Mouse (Mus musculus) megakaryocyte progenitor cell, adult 5-6 weeks (primary cell): ENCODE results near the gene Ano3. TPM values are rescaled to one million over a fixed set of nuclear protein-coding genes. Genes with fewer than 3 reads are reported as not detected.
"Not testable (repeated sequence)": the region's sequence is repeated elsewhere in the genome, so short reads cannot be mapped to it uniquely, and the experiment has no call there.

ENCODE experiments used
- ATAC-seq: replicated peaks from 2 replicates; pipeline ENCODE4 v1.8.0; 2016; ENCODE audit warnings: mild to moderate bottlenecking, moderate TSS enrichment, inconsistent platforms; ENCODE audit not compliant: poor library complexity
- total RNA-seq, 2 experiments: library from RNA; stranded (forward) in 1 of 2; stranded (reverse) in 1 of 2; fragments of 157-497, 149-512 nt in 1 of 2; fragments of 200-1000 nt in 1 of 2; gene quantifications; 2 replicates each; pipeline versions ENCODE4 v1.2.3 to v1.2.4; 2015 to 2017

Ano3 gene
- total RNA-seq (2015) = not detected in 2 replicates
- total RNA-seq (2017) = not detected in 2 replicates

- not testable (repeated sequence) for ATAC-seq
These were observed at the start of gene Ano3 for GRCm38 (mm10) chr2:110950823-110951222. Ano3 (minus strand) TSS chr2:110950923.

- ATAC-seq = no peak
These were observed 39.3 kb upstream of the Ano3 start for GRCm38 (mm10) chr2:110990071-110990470.

- ATAC-seq = no peak
These were observed 38.8 kb upstream of the Ano3 start for GRCm38 (mm10) chr2:110989539-110989938.

DNA sequence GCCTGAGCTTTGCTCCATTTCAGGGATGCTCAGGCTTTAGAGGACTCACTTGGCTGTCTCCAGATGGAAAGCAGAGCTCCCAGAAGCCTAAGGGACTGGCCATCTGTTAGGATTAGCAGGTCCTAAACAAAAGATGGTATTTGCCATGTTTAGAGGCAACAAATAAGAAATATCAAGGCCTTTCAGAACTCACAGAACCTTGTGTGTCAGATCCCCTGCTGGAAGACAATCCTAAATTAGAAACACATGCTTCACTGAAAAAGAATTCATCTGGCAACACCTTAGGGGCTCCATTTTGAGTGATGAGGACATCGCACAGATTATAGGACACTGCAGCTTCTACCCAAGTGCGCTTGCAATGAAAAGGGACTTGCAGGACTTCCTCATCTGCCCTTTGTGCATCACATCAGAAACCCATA is 35.1 kb upstream of the Ano3 start:
- no peak for ATAC-seq

DNA sequence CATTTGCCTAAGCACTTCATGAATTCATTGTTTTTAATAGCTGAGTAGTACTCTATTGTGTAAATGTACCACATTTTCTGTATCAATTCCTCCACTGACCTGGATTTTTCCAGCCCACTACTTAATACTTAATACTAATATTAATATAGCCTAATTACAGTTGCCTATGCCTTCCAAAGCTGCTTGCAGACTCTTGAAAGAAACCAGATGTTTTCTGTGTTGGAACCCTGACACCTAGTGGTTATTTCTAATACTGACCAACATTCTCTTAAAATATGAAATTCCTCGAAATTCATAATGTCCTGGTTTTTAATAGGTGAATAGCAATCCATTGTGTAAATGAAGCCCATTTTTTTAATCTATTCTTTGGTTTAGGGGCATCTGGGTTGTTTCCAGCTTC is 31.0 kb upstream of the Ano3 start:
- ATAC-seq = peak; percentile 54; the same call in 1 of the 2 replicates

GRCm38 (mm10) chr2:110979610-110980009 is 28.9 kb upstream of the Ano3 start:
- ATAC-seq = no peak

DNA sequence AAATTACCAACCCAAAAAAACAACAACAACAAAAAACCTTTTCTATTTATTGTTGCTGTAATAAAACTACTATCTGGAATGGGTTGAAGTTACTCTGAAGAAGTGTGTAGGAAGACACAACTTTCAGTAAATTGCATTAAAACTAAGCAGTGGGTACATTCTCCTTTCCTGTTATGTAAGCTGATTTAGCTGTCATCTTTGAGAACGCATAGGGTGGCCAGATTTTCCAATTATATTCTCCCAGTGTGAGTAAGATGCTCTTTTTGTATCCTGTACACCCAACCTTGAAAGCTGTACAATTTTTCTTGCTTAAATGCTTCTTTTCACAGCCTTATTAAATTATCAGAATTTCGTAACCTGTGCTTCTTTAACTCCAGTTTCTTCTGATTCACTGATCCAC is 26.1 kb upstream of the Ano3 start:
- no peak for ATAC-seq

DNA sequence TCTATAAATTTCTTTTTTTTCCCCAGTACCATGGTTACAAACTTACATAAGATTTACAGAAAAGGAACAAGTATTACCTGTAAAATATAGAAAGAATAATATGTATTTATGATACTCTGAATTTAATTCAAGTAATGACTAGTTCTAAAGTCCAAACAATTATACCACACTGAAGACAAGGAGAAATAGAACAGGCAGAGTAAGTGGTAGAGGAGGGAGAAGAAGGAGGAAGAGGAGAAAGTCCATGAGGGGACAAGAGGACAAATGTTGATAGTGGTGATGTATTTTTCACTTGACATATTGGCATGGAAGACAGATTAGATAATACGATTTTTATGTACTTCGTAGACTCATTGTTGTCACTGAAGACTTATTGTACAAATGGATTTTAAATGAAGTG is 19.4 kb upstream of the Ano3 start:
- ATAC-seq = no peak

GRCm38 (mm10) chr2:110965398-110965797 is 14.7 kb upstream of the Ano3 start:
- no peak for ATAC-seq

GRCm38 (mm10) chr2:110950432-110950803 is 305 bp downstream of the Ano3 start:
- no peak for ATAC-seq

DNA sequence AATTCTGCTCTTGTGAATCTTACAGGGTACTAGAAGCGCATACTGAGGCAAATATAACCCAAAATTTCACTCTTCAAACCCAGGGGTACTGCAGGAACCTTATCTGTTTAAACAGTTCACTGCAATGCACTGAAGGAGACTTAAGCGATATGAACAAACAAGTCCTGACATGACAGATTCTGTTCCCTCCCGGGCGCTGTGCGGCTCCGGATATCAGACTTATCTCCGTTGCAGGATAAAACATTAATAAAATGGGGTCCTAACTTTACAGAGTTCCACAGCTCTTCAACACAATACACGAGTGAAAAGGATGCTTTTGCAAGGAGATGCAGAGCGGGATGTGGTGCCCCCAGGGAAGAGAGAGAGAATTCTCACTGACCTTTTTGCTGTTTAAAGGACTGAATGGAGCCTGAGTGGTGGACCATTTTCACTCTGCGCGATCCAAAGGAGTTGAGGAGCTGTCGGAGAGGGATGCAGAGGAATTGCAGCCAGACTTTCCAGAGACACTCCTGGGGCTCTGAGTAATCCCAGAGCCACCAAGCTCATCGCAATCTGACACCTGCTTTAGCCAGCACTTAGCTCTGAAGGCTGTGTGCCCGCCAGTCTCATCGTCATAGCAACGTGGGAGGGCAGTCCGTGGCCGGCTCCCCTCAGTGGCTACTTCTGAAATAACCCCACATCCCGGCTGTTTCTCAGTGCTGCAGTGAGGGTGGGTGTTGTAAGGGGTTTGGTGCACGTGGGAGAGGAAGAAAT is 868 bp downstream of the Ano3 start:
- no peak for ATAC-seq

DNA sequence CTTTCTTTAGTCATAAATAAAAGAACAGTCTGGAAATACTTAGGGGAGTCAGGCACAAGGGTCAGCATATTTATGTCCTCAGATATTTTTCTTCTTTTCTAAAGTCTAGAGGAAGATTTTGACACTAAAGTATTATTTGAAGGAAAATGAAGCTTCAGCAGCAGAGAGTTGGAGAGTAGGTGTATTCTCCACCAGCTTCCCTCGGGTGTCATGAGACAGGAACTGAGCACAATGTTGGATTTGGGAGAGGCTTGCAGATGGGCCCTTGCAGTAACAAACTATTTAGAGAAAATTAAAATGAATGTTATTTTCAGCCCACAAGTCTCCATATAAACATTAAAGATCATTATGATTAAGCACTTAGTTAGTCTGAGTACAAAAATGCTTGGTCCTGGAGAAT is 5.6 kb downstream of the Ano3 start:
- ATAC-seq = no peak

- ATAC-seq = no peak
These were observed 15.0 kb downstream of the Ano3 start for GRCm38 (mm10) chr2:110935691-110936090.

GRCm38 (mm10) chr2:110929126-110929525 is 21.6 kb downstream of the Ano3 start:
- no peak for ATAC-seq

DNA sequence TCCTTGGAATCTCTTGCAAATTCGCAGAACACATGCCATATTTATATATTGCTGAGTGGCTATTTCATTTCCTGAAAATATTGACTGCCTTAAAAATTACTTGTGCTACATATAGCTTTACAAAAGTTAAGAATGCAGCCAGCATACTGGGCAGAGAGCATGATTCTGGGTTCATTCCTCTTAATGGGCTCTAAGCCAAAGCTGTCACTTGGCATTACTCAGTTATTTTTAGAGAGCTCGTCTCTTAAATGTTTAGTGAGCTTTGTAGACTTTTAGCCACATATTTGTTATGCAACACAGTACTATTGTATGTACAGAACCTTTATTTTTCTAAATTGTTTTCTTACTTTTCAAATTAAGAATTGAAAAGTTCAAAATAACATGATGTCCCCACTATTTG is 41.2 kb downstream of the Ano3 start:
- no peak for ATAC-seq

- ATAC-seq = no peak
These were observed 44.2 kb downstream of the Ano3 start for GRCm38 (mm10) chr2:110906473-110906872.

GRCm38 (mm10) chr2:110896477-110897270 is 54.0 kb downstream of the Ano3 start:
- ATAC-seq = no peak

DNA sequence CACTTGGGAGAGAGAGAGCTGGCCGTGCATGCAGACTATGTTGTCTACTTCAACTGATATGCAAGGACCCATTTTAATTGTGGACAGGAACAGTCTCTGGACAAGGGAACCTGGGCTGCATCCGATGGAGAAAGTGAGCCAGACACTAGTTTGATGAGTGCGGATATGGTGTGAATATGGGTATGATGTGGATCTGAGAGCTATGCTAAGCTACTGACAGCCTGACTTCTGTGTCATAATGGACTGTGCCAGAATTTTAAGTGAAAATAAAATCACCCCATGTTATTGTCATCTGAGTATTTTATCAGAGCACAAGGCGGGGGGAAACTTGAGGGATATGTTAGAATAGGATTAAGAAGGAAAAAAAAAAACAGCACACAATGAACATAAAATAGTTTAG is 79.1 kb downstream of the Ano3 start:
- ATAC-seq = no peak

DNA sequence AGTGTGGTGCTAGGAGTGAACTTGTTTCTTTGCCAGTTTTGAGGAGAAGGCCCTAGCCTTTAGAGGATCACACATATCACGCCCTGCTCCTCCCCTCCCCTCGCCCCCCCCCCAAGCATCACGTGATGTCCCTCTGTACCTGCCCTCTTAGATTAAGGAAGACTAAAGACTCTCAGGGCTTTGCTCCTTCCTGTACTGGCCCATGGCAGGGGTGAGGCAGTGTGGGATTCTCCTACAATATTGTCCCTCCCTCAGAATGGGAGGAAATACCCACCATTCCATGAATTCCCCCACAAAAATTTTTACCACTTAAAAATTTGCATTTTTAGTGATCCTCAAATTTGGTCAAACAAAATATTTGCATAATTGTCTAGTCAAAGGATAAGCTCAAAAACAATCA is 85.1 kb downstream of the Ano3 start:
- ATAC-seq = no peak

DNA sequence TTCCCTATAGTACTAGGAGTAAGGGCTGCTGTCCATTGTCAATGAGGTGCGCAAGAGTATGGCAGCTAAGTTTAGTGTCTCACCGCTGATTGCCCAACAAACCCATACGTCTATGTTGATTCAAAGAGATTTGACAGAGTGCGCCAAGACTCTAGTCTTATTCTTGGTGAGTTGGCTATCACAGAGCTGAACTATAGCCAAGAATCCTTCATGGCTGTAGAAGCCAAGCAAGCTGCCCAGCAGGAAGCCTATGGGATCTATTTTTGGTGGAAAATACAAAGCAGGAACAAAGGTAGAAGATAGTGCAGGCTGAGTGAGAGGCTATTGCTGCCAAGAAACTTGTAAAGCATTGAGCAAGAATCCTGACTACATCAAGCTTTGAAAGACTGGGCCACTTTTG is 87.3 kb downstream of the Ano3 start:
- ATAC-seq = no peak

- ATAC-seq = no peak
These were observed 111.0 kb downstream of the Ano3 start for GRCm38 (mm10) chr2:110839559-110840243.

DNA sequence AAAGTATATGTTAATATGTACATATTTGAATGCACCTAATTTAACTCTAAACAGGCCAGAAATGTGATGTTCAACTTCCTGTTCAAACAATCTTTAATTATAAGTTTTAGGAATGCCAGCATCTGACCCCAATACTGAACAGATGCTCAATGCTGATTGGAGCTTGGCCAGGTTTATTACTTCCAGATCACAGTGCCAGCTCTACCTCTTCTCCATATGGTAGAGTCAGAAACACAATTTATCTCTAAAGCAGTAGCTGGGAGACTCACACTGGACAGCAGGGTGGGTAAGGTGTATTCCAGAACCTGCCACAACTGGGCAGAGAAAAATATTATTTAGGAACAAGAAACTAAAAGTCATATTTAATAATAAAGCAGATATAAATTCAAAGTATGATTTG is 134.5 kb downstream of the Ano3 start:
- no peak for ATAC-seq
